Mouse (Mus musculus) embryonic fibroblast, embryonic 13.5 days (primary cell): Measurements from ENCODE around the gene Bloc1s2. TPM values are rescaled to one million over a fixed set of nuclear protein-coding genes. Genes with fewer than 3 reads are reported as not detected.
A peak's percentile ranks its signal among the peaks of the same experiment; 100 is the strongest.
"Not testable (repeated sequence)": the region's sequence is repeated elsewhere in the genome, so short reads cannot be mapped to it uniquely, and the experiment has no call there.

Experiments used
- H3K27ac ChIP-seq: 2 replicates; pipeline ENCODE4 v1.5.1; 2012; ENCODE audit warnings: low read length, control low read depth, inconsistent platforms; ENCODE audit not compliant: insufficient read depth
- H3K4me1 ChIP-seq: 2 replicates; pipeline ENCODE4 v1.6.1; 2011; ENCODE audit warnings: low read length; ENCODE audit not compliant: control insufficient read depth, insufficient read depth
- H3K4me3 ChIP-seq: 2 replicates; pipeline ENCODE4 v1.5.1; 2011; ENCODE audit warnings: mild to moderate bottlenecking, control low read depth, low read length; ENCODE audit not compliant: insufficient read depth
- CTCF ChIP-seq: IDR thresholded peaks from 2 replicates; pipeline ENCODE4 v1.5.1; 2011; ENCODE audit warnings: mild to moderate bottlenecking, control low read depth, low read length, moderate library complexity, borderline replicate concordance; ENCODE audit not compliant: insufficient read depth
- POLR2A ChIP-seq: IDR thresholded peaks from 2 replicates; pipeline ENCODE4 v1.6.1; 2011; ENCODE audit warnings: low read depth, mild to moderate bottlenecking, control low read depth, low read length, moderate library complexity
- polyA plus RNA-seq: library from polyadenylated mRNA; stranded (reverse); fragments of >200 nt; gene quantifications from 2 replicates; pipeline ENCODE4 v1.2.4, GENCODE M21; 2011; ENCODE audit warnings: low read depth; ENCODE audit not compliant: missing spikeins, insufficient read length

Gene Bloc1s2
- polyA plus RNA-seq, 1 experiment: 58.1 TPM

DNA sequence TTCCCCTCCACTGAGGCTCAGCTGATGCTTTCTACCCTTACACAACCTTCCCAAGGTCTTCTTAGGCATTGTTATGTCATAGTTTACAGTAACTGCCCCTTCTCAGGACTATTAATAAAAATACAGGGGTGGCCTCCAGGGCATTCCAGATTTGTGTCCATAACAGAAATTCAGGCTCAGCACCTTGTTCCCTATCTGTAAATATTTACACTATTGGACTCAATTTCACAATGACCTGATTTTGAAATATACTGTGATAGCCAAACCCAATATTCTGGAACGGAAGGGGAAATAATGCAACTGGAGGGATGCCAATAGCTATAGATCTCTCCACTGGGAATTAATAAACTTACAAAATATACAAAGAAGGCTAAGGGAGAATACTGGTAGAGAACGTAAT, 17.7 kb downstream of the Bloc1s2 start:
- TF ChIP-seq CTCF (no peak), POLR2A (no peak)
- Histone ChIP-seq H3K4me1 (peaks cover 3% of the 10 kb centered on the region), H3K4me3 (no peak overlapping the region), H3K27ac (no peak overlapping the region)

DNA sequence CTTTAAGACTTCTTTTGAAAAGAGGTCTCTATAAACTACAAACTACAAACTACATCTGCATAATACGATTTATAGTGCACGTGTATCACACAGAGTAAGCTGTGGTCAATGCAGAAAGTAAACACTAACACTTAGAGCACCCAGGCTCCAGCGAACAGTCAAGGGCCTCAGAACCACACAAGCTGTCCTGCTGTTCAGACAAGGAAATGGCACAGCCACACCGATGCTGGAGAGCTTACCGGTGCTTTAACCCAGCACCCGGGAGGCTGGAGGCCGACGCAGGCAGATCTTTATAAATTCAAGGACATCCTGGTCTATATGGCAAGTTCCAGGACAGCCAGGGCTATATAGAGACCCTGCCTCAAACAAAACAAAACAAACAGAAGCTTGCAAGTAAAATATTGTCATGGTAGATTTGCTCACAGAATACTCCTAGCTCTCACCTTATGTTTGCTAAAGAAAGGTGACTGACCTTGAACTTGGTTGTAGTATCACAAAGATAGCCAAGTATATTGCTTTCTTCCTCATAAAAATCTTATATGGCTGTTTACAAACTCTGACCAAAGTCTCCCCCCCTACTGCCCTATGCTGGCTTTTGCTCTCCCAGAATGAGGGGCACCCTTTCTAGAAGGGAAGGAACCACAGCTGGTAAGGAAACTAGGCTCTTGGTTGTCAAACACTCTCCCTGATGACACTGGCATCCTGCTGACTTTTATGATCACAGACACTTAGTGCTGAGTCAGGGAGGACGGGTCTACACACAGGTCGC, 18.3 kb downstream of the Bloc1s2 start:
- H3K27ac ChIP-seq: no peak overlapping the region
- peaks cover 3% of the 10 kb centered on the region for H3K4me1 ChIP-seq
- TF ChIP-seq POLR2A (no peak), CTCF (no peak)
- no peak overlapping the region for H3K4me3 ChIP-seq

DNA sequence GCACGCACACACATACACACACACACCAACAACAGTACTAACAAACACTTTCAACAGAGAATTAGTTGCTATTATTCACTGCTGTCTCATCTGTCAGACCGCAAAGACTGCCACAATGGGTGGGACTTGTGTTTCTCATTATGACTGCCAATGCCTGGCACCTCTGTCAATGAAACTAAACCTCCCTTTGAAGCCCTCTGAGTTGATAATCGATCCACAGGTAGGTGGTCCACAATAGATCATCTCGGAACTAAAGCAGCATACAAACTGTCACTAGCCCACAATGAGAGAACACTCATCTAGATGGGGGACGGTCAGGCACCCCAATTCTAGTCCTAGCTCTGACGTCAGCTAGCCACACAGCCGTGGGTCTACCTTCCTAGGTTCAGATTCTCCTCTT, 25.1 kb downstream of the Bloc1s2 start:
- no peak overlapping the region for H3K4me3 ChIP-seq
- H3K27ac ChIP-seq: no peak overlapping the region
- H3K4me1 ChIP-seq: no peaks in the 10 kb centered on the region
- TF ChIP-seq CTCF (no peak), POLR2A (no peak)

DNA sequence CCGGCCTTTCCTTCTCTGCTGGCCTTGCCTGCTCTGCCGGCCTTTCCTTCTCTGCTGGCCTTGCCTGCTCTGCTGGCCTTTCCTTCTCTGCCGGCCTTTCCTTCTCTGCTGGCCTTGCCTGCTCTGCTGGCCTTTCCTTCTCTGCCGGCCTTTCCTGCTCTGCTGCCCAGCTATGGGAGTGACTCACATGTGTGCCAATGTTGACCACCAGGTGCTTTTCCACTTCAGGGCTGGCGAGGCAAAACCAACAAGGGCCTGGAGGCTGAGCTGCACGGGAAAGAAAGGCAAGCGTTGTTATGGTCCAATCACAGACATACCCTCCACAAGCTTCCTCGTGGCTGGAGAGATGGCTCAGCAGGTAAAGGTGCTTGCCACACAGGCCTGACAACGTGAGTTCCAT, 25.6 kb downstream of the Bloc1s2 start:
- H3K4me1 ChIP-seq, H3K4me3 ChIP-seq, H3K27ac ChIP-seq: not testable (repeated sequence)

DNA sequence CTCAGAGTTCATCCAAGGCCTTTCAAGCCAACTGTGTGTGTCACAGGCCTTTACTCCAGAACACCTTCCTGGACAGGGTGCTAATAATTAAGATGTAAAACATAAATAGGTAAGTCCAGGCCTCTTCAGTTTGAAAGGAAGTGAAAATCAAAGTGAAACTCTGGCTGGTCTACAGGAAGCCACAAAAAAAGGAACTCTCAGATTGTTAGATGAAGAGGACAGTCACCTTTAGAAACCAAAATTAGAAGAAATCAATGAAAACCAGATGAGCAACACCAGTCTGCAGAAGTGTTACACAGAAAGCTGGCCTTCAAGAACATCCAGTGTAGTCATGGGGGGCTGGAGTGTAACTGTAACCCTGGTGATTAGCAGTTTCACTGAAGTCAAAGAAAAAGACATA, 28.5 kb downstream of the Bloc1s2 start:
- TF ChIP-seq POLR2A (no peak), CTCF (no peak)
- Histone ChIP-seq H3K4me1 (no peaks in the 10 kb centered on the region), H3K4me3 (no peak overlapping the region), H3K27ac (no peak overlapping the region)

- H3K27ac ChIP-seq: no peak overlapping the region
- H3K4me3 ChIP-seq: no peak overlapping the region
- 0 out of 2 replicates have a peak, but pooled peaks cover 3% of the 10 kb centered on the region for H3K4me1 ChIP-seq
- TF ChIP-seq POLR2A: no peak
- TF ChIP-seq CTCF: no peak
These were observed 34.5 kb downstream of the Bloc1s2 start for GRCm38 (mm10) chr19:44111706-44112105.

DNA sequence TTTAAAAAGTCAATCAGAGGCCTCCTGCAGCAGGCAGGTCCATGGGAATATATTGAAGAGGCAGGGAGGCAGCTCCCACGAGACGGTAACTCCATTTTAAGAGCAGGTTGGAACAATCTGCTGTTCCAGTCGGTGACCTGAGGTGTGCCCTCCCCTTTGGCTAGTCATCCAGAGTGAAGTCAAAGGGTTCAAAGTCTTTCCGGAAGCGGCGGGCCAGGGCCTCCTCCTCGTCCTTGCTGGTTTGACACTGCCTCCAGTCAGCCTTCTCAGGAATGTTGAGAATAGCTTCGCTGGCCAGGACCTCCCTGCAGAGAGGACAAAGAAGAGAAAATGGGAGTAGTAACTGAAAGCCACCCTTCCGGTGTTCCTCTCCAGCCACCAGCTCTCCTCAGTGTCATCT, 35.9 kb downstream of the Bloc1s2 start:
- no peak for TF ChIP-seq CTCF
- no peak for TF ChIP-seq POLR2A
- Histone ChIP-seq H3K4me3 (no peak overlapping the region), H3K4me1 (0 out of 2 replicates have a peak, but pooled peaks cover 3% of the 10 kb centered on the region), H3K27ac (no peak overlapping the region)

GRCm38 (mm10) chr19:44108996-44109395, 37.2 kb downstream of the Bloc1s2 start:
- no peak overlapping the region for H3K4me3 ChIP-seq
- TF ChIP-seq POLR2A (no peak), CTCF (no peak)
- 0 out of 2 replicates have a peak, but pooled peaks cover 3% of the 10 kb centered on the region for H3K4me1 ChIP-seq
- H3K27ac ChIP-seq: no peak overlapping the region

GRCm38 (mm10) chr19:44107661-44108521, 38.4 kb downstream of the Bloc1s2 start:
- TF ChIP-seq POLR2A: no peak; the same call in 1 of the 2 replicates
- TF ChIP-seq CTCF: no peak

DNA sequence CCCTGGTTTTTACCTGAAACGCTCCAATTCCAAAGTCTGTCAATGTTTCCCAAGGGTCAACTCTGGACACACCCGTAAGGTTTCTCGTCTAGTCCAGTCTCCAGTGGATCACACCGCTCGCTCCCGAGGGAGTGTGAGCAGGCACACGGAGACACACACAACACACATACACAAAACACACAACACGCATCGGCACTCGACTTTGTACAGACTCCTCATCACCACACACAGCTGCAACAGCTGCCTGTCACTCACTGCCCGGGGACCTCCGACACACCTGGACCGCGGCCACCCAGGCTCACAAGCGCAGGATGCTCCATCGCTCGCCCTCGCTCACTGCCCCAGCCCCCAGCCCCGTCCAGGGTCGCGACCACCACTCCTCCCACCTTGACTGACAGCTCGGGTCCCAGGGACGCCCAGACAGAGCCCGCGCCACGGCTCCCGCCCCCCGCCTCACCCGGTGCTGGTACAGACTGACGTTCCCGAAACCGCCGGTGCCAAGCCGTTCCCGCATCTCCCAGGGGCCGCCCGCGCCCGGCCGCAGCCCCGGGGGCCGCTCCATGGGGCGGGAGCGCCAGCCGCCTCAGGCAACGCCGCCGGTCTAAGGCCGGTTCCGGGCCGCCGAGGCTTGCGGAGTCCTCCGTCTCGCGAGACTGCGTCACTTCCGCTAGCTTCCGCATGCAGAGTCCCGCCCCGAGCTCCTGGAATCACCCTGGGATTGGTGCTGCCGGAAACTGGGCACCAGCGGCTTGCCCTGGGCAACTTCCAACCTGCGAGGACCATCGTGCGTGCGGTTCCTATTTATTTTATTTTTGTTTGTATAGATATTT, 39.2 kb downstream of the Bloc1s2 start, which contains the start of gene Chuk:
Chuk (minus strand) TSS at position 650 of the 830 bp plus-strand sequence.
- Histone ChIP-seq H3K4me1 (peaks cover 3% of the 10 kb centered on the region; the same call in 1 of the 2 replicates), H3K27ac (peak within 1 kb of the TSS; percentile 28), H3K4me3 (peak within 1 kb of the TSS; percentile 93)
- peak; percentile 82 for TF ChIP-seq POLR2A
- no peak for TF ChIP-seq CTCF

More at GRCm38 (mm10) chr19:44107661-44108521, 38.4 kb downstream of the Bloc1s2 start:
- H3K4me1 ChIP-seq: peaks cover 3% of the 10 kb centered on the region; the same call in 1 of the 2 replicates
- peak overlapping the region; percentile 28 for H3K27ac ChIP-seq
- peak overlapping the region; percentile 44 for H3K4me3 ChIP-seq
